Mouse (Mus musculus) heart, adult 2 months (tissue): Measurements from ENCODE around the gene Pemt. TPM values are rescaled to one million over a fixed set of nuclear protein-coding genes. Genes with fewer than 3 reads are reported as not detected.

Source experiments
- DNase-seq, 2 experiments: peaks; one replicate each; pipeline ENCODE4 v3.0.0; 2021
- H3K27ac ChIP-seq: fragments of 200-600 bp; 2 replicates; pipeline ENCODE4 v1.8.1; 2022
- H3K27me3 ChIP-seq: fragments of 200-500 bp; 2 replicates; pipeline ENCODE4 v1.6.1; 2012; ENCODE audit warnings: mild to moderate bottlenecking, low read length, inconsistent platforms, mixed read lengths; ENCODE audit not compliant: control insufficient read depth, insufficient read depth
- H3K36me3 ChIP-seq: fragments of 200-500 bp; 2 replicates; pipeline ENCODE4 v1.6.1; 2012; ENCODE audit warnings: low read length, inconsistent platforms; ENCODE audit not compliant: control insufficient read depth, insufficient read depth
- H3K4me1 ChIP-seq: fragments of 200-500 bp; 2 replicates; pipeline ENCODE4 v1.6.1; 2011; ENCODE audit warnings: low read length; ENCODE audit not compliant: control insufficient read depth, insufficient read depth
- H3K4me3 ChIP-seq: fragments of 200-600 bp; 2 replicates; pipeline ENCODE4 v1.8.1; 2022
- H3K79me2 ChIP-seq: fragments of 200-500 bp; replicated peaks from 2 replicates; pipeline ENCODE4 v1.6.1; 2012; ENCODE audit warnings: mild to moderate bottlenecking, inconsistent platforms, low read length, moderate library complexity, mixed read lengths; ENCODE audit not compliant: control insufficient read depth, insufficient read depth
- H3K9ac ChIP-seq: fragments of 200-500 bp; 2 replicates; pipeline ENCODE4 v1.6.1; 2012; ENCODE audit warnings: low read depth, mild to moderate bottlenecking, control low read depth, inconsistent platforms, low read length, mixed read lengths
- CTCF ChIP-seq: fragments of 200-600 bp; IDR thresholded peaks from 2 replicates; pipeline ENCODE4 v1.8.1; 2022; ENCODE audit warnings: antibody characterized with exemption, mild to moderate bottlenecking, moderate library complexity
- EP300 ChIP-seq: fragments of 200-500 bp; IDR thresholded peaks from 2 replicates; pipeline ENCODE4 v1.6.1; 2011; ENCODE audit warnings: low read depth, low read length, control low read depth; ENCODE audit not compliant: insufficient read depth
- POLR2A ChIP-seq: fragments of 200-500 bp; IDR thresholded peaks from 2 replicates; pipeline ENCODE4 v1.6.1; 2011; ENCODE audit warnings: mild to moderate bottlenecking, low read depth, low read length, control low read depth; ENCODE audit not compliant: insufficient read depth
- WGBS: fragments of 180-500 bp; shearing (Covaris S2); methylation state at CpG from one replicate; pipeline ENCODE4 v1.1.7; 2018; 5-methylcytosine and 5-hydroxymethylcytosine counted together
- intact Hi-C: fragments of 180-260 bp; cut with DNase I; formaldehyde crosslinking; loops from one replicate; pipeline ENCODE4 v1.15.1; 2025
- polyA plus RNA-seq: library from polyadenylated mRNA; depleted of rRNA; stranded (reverse); fragments of >200 nt; gene quantifications from 2 replicates; pipeline ENCODE4 v1.2.3, GENCODE M21; 2012
- total RNA-seq, 2 experiments: library from RNA; stranded (reverse); gene quantifications; 2 replicates each; pipeline ENCODE4 v1.2.3; 2021

Pemt gene
- total and polyA plus RNA-seq, 3 experiments = 1.9 to 5.9 (median 3.2) TPM

DNA sequence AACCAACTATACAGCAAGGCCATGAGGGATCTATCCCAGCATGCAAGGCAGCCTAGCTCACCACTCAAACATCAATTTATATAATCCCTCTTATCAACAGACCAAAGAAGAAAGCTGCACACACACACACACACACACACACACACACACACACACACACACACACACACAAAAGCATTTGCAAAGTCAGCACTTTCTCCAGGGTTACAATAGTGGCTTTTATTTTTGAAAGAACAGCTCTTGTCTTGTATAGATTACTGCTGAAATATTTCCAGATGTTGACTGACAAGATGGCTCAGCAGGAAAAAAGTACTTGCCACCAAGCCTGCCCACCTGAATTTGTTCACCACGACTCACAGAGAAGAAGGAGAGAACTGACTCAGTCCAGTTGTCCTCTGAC lies 19.0 kb upstream of the Pemt start:
- H3K27ac ChIP-seq = no peak overlapping the region
- intact Hi-C loops = no loop called here
- DNase-seq = no peak
- no peaks in the 10 kb centered on the region for H3K27me3 ChIP-seq
- no peaks in the 10 kb centered on the region for H3K4me1 ChIP-seq
- H3K36me3 ChIP-seq = no peaks in the 10 kb centered on the region
- no peak overlapping the region for H3K9ac ChIP-seq
- no peak overlapping the region for H3K4me3 ChIP-seq
- TF ChIP-seq EP300 (no peak), CTCF (no peak), POLR2A (no peak)
- WGBS = 75% methylated on average over 1 of the region's 1 CpGs
- H3K79me2 ChIP-seq = no peaks in the 10 kb centered on the region

GRCm38 (mm10) chr11:60061504-60062006 lies 15.3 kb upstream of the Pemt start:
- Histone ChIP-seq H3K79me2 (no peaks in the 10 kb centered on the region), H3K27ac (no peak overlapping the region), H3K27me3 (no peaks in the 10 kb centered on the region), H3K36me3 (no peaks in the 10 kb centered on the region), H3K4me1 (no peaks in the 10 kb centered on the region), H3K4me3 (no peak overlapping the region), H3K9ac (no peak overlapping the region)
- TF ChIP-seq CTCF = no peak
- TF ChIP-seq POLR2A = no peak
- TF ChIP-seq EP300 = no peak
- 67% methylated on average over 4 of the region's 4 CpGs for WGBS
- intact Hi-C loops = no loop called here
- DNase-seq = no peak

- TF ChIP-seq POLR2A (no peak), CTCF (no peak), EP300 (no peak)
- Histone ChIP-seq H3K36me3 (no peaks in the 10 kb centered on the region), H3K27ac (no peak overlapping the region), H3K9ac (no peak overlapping the region), H3K27me3 (no peaks in the 10 kb centered on the region), H3K4me1 (no peaks in the 10 kb centered on the region), H3K79me2 (no peaks in the 10 kb centered on the region), H3K4me3 (no peak overlapping the region)
- no peak for DNase-seq
- intact Hi-C loops = no loop called here
- WGBS = 97% methylated on average over 2 of the region's 2 CpGs
These were observed 13.7 kb upstream of the Pemt start for GRCm38 (mm10) chr11:60060026-60060425.

- Histone ChIP-seq H3K9ac (no peak overlapping the region), H3K36me3 (no peaks in the 10 kb centered on the region), H3K4me1 (no peaks in the 10 kb centered on the region), H3K4me3 (no peak overlapping the region), H3K79me2 (no peaks in the 10 kb centered on the region), H3K27ac (no peak overlapping the region), H3K27me3 (no peaks in the 10 kb centered on the region)
- intact Hi-C loops = no loop called here
- no peak for DNase-seq
- 64% methylated on average over 10 of the region's 10 CpGs for WGBS
- no peak for TF ChIP-seq EP300
- TF ChIP-seq POLR2A = no peak
- TF ChIP-seq CTCF = no peak
These were observed 12.2 kb upstream of the Pemt start for GRCm38 (mm10) chr11:60058441-60058840.

GRCm38 (mm10) chr11:60057987-60058386 lies 11.7 kb upstream of the Pemt start:
- 60% methylated on average over 2 of the region's 2 CpGs for WGBS
- TF ChIP-seq POLR2A (no peak), CTCF (no peak), EP300 (no peak)
- Histone ChIP-seq H3K9ac (no peak overlapping the region), H3K4me3 (no peak overlapping the region), H3K4me1 (no peaks in the 10 kb centered on the region), H3K79me2 (no peaks in the 10 kb centered on the region), H3K27ac (no peak overlapping the region), H3K36me3 (no peaks in the 10 kb centered on the region), H3K27me3 (no peaks in the 10 kb centered on the region)
- intact Hi-C loops = no loop called here
- no peak for DNase-seq

DNA sequence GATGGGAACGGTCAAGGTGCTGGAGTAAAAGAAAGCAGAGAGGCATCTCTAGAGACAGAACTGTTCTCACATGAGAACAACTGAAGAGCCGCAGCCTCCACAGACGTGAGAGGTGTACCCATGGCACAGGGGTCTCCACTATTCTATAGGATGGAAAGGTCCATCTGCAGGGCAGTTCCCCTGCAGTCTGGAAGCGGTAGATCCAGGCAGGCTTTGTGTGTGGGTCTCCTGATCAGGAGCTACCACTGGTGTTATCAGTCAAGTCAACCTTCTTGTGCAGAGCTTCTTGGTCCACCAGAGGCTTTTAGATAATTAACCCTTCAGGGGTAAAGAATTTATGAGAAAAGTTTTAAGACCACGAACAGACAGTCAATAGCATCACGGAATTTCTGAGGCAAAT lies 10.2 kb upstream of the Pemt start:
- intact Hi-C loops = no loop called here
- Histone ChIP-seq H3K36me3 (no peaks in the 10 kb centered on the region), H3K27ac (no peak overlapping the region), H3K4me3 (no peak overlapping the region), H3K79me2 (no peaks in the 10 kb centered on the region), H3K9ac (no peak overlapping the region), H3K4me1 (no peaks in the 10 kb centered on the region), H3K27me3 (no peaks in the 10 kb centered on the region)
- no peak for DNase-seq
- WGBS = 76% methylated on average over 6 of the region's 6 CpGs
- TF ChIP-seq CTCF (no peak), POLR2A (no peak), EP300 (no peak)
